Mouse (Mus musculus) megakaryocyte, embryonic 14.5 days (primary cell): ENCODE data around the gene Tnpo2. TPM values are rescaled to one million over a fixed set of nuclear protein-coding genes. Genes with fewer than 3 reads are reported as not detected.

ENCODE experiments used
- H3K27me3 ChIP-seq: replicated peaks from 2 replicates; pipeline ENCODE3; 2012; ENCODE audit warnings: inconsistent platforms
- H3K36me3 ChIP-seq: replicated peaks from 2 replicates; pipeline ENCODE3; 2012; ENCODE audit warnings: low read length, inconsistent platforms, mixed read lengths
- H3K4me1 ChIP-seq: 2 replicates; pipeline ENCODE4 v1.6.1; 2012; ENCODE audit warnings: inconsistent platforms
- H3K4me3 ChIP-seq: replicated peaks from 2 replicates; pipeline ENCODE3; 2012; ENCODE audit warnings: moderate library complexity, mild to moderate bottlenecking, inconsistent platforms
- H3K9me3 ChIP-seq: 2 replicates; pipeline ENCODE4 v1.6.1; 2012; ENCODE audit warnings: inconsistent platforms
- FLI1 ChIP-seq: IDR thresholded peaks from 2 replicates; pipeline ENCODE4 v1.6.1; 2012; ENCODE audit warnings: low read length, inconsistent platforms, mixed read lengths
- GATA1 ChIP-seq: IDR thresholded peaks from 3 replicates; pipeline ENCODE4 v1.6.1; 2012; ENCODE audit warnings: mixed read lengths, low read length, inconsistent platforms, borderline replicate concordance
- polyA plus RNA-seq: library from polyadenylated mRNA; stranded (reverse); fragments of >175 nt; gene quantifications from 2 replicates; pipeline ENCODE4 v1.2.3, GENCODE M21; 2012; ENCODE audit warnings: low replicate concordance; ENCODE audit not compliant: insufficient read depth

Tnpo2 gene
- polyA plus RNA-seq, 1 experiment = 5.1 TPM

DNA sequence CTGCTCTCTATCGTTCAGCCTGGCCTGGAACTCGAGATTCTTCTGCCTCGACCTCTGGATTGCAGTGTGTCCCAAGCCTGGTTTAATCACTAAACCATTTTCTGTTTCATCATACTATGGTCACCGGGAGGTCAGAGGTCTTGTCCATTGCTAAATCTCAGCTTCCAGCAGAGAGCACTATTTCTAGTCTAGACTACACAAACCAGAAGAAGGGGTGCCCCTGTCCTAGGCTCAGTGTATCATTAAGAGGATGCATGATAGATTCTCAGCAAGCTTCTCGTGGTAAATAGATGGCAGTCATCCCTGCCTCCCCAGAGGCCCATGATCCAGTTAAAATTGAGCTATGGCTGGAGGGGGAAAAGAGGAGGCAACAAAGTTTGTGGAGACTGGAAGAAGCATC, 34.3 kb downstream of the Tnpo2 start:
- no peaks in the 10 kb centered on the region for H3K27me3 ChIP-seq
- TF ChIP-seq GATA1 = no peak
- no peak for TF ChIP-seq FLI1
- H3K4me3 ChIP-seq = peak overlapping the region; percentile 99
- peaks cover 66% of the 10 kb centered on the region for H3K36me3 ChIP-seq
- peaks cover 32% of the 10 kb centered on the region for H3K4me1 ChIP-seq
- H3K9me3 ChIP-seq = no peaks in the 10 kb centered on the region

DNA sequence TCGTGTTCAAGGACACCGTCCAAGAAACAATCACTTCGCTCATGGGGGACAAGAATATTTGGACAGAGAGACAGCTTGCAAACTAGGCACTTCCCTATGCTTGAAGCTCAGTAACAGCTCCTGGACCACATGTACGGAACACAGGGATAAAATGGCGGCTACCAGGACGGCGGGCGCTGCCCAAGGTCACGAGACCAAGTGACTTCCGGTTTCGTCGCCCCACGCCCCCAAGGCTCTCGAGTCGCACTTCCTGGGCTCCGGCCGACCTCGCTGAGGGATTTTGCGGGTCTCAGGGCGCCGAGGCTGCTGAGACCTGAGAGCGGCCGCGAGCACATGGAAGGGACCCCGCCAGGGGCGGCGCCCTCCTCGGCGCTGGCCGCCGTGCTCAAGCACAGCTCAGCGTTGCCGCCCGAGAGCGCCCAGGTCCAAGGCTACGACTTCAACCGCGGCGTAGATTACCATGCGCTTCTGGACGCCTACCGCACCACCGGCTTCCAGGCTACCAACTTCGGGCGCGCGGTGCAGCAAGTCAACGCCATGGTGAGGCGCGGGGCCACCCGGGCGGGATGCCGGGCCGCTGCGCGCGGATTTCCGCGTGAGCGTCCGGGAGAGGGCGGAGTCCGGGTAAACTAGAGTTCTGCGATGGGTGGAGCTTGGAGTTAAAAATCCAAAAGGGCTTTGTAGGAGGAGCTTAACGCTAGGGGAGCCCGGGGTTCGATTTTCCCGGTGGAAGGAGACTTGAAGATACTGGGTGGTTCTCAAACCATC, 35.0 kb downstream of the Tnpo2 start, which contains the start of gene Dhps:
Gene Dhps, plus strand, starts transcription at position 244 of the 768 bp plus-strand sequence.
- Histone ChIP-seq H3K4me1 (peaks cover 38% of the 10 kb centered on the region), H3K9me3 (no peaks in the 10 kb centered on the region), H3K4me3 (peak within 1 kb of the TSS; percentile 99), H3K27me3 (no peaks in the 10 kb centered on the region), H3K36me3 (peaks cover 66% of the 10 kb centered on the region)
- TF ChIP-seq FLI1 (peak; percentile 64; the same call in 1 of the 2 replicates), GATA1 (no peak)

DNA sequence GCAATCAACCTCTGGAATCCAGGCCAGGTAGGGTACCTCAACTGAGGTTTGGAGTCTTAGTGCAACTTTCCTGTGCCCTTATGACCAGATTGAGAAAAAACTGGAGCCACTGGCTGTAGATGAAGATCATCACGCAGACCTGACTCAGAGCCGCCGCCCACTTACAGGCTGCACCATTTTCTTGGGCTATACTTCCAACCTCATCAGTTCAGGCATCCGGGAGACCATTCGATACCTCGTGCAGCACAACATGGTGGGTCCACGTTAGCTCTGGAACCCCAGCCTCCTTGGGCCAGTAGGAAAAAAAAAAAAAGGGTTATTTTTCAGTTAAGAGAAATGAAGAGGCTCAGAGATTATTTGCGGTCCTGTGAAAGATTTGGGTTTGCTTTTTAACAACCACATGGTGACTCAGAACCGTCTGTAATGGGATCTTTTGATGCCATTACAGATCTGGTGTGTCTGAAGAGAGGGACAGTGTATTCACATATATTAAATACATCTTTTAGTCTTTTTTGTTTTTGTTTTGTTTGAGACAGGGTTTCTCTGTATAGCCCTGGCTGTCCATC, 35.7 kb downstream of the Tnpo2 start:
- TF ChIP-seq GATA1 (no peak), FLI1 (no peak)
- H3K4me3 ChIP-seq = peak overlapping the region; percentile 99
- H3K4me1 ChIP-seq = peaks cover 38% of the 10 kb centered on the region
- H3K9me3 ChIP-seq = no peaks in the 10 kb centered on the region
- H3K36me3 ChIP-seq = peaks cover 62% of the 10 kb centered on the region
- H3K27me3 ChIP-seq = no peaks in the 10 kb centered on the region

DNA sequence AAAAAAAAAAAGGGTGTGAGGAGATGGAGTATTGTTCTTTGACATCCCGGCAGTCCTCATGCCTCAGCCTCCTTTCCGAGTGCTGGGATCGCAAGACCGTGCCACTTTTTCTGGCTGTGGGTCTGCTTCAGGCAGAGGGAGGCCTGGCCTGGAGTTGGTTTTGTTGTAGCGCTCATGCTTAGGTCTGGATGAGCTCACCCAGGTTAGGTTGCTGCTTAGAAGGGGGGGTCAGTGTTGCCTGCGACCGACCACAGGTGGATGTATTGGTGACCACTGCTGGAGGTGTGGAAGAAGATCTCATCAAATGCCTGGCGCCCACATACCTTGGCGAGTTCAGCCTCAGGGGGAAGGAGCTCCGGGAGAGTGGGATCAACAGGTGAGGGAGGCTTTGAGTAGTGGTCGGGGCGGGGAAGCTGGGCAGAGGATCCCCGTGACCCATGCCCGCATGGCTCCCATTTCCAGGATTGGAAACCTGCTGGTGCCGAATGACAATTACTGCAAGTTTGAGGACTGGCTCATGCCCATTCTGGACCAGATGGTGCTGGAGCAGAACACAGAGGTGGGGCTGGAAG, 36.4 kb downstream of the Tnpo2 start:
- TF ChIP-seq FLI1 = no peak
- TF ChIP-seq GATA1 = no peak
- H3K36me3 ChIP-seq = peaks cover 61% of the 10 kb centered on the region
- H3K27me3 ChIP-seq = no peaks in the 10 kb centered on the region
- no peaks in the 10 kb centered on the region for H3K9me3 ChIP-seq
- peaks cover 39% of the 10 kb centered on the region for H3K4me1 ChIP-seq
- H3K4me3 ChIP-seq = peak overlapping the region; percentile 65

DNA sequence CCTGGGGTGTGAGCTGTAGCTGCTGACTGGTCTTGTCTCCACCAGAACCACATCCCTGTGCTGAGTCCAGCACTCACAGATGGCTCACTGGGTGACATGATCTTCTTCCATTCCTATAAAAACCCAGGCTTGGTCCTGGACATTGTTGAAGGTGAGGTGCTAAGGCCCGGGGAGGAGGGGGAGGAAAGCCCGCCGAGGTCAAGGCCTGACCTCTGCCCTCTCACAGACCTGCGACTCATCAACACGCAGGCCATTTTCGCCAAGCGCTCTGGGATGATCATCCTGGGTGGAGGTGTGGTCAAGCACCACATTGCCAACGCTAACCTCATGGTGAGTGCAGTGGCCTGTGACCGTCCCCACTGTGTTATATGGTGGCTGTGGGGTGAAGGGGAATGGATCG, 37.5 kb downstream of the Tnpo2 start:
- no peak for TF ChIP-seq FLI1
- TF ChIP-seq GATA1 = no peak
- Histone ChIP-seq H3K36me3 (peaks cover 63% of the 10 kb centered on the region), H3K4me1 (peaks cover 49% of the 10 kb centered on the region), H3K4me3 (peak overlapping the region; percentile 55), H3K9me3 (no peaks in the 10 kb centered on the region), H3K27me3 (no peaks in the 10 kb centered on the region)

DNA sequence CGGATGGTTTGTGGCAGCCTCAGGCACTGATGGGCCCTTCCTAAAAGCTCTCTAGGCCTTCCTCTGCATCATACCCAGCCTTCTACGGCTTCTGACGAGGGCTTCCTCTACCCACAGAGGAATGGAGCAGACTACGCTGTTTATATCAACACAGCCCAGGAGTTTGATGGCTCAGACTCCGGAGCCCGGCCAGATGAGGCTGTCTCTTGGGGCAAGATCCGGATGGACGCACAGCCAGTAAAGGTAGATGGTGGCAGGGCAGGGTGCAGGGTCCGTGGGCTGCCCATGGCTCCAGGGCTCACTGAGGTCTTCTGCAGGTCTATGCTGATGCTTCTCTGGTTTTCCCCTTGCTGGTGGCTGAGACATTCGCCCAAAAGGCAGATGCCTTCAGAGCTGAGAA, 37.9 kb downstream of the Tnpo2 start:
- no peaks in the 10 kb centered on the region for H3K9me3 ChIP-seq
- peaks cover 54% of the 10 kb centered on the region for H3K4me1 ChIP-seq
- peaks cover 66% of the 10 kb centered on the region for H3K36me3 ChIP-seq
- TF ChIP-seq FLI1 = no peak
- no peak for TF ChIP-seq GATA1
- H3K4me3 ChIP-seq = no peak overlapping the region
- no peaks in the 10 kb centered on the region for H3K27me3 ChIP-seq

DNA sequence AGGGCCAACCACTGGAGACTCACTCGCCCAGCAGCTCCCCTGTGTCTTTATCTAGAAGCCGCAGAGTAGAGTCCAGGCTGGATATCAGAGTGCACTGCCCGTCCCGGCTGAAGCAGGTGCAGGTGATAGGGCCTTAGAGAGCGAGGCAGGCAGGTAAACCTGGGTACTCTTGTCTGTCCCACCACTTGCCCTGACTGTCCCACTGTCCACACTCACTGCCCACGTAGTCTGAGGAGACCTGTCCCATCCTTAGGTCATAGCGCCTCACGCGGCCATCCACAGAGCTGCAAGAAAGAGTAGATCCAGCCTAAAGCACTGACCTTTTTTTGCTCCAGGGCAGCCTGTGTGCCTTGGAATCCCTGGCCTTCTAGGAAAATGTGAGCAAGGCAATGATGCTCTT, 39.3 kb downstream of the Tnpo2 start:
- Histone ChIP-seq H3K4me1 (peaks cover 56% of the 10 kb centered on the region), H3K9me3 (no peaks in the 10 kb centered on the region), H3K4me3 (no peak overlapping the region), H3K36me3 (peaks cover 62% of the 10 kb centered on the region), H3K27me3 (no peaks in the 10 kb centered on the region)
- TF ChIP-seq GATA1 = no peak
- no peak for TF ChIP-seq FLI1

DNA sequence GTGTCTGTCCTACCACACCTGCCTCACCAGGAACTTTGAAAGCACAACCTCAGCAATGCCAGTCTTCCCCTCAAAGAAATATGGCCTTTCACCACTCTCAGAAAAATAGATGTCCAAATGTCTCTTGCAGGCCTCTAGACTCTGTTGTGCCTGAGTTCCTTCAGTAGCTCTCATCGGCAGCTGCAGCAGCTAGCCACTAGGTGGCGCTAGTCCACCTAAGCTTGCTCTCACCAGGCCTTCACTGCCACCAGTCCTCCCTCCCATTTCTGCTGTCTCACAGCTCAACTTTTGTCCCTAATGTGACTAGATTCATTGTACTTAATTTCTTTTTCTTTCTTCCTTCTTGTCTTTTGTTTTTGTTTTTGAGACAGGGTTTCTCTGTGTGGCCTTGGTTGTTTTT, 40.3 kb downstream of the Tnpo2 start:
- Histone ChIP-seq H3K36me3 (peaks cover 62% of the 10 kb centered on the region), H3K9me3 (no peaks in the 10 kb centered on the region), H3K27me3 (no peaks in the 10 kb centered on the region), H3K4me3 (no peak overlapping the region), H3K4me1 (peaks cover 63% of the 10 kb centered on the region)
- TF ChIP-seq FLI1 (no peak), GATA1 (no peak)

DNA sequence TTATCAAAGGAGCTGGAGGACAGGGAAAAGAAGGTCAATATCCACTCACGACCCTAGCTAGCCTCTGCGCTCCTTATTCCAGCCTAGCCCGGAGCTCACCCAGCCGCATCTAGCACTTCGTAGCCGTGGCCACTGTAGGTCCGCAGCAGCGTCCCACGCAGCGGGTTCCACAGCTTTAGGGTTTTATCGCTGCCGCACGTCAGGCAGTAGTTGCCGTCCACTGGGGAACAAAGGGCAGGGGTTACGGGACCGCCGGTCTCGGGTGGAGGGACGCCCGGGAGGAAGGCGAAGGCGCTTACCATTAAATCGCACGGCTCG, 43.5 kb downstream of the Tnpo2 start:
- Histone ChIP-seq H3K27me3 (no peaks in the 10 kb centered on the region), H3K36me3 (peaks cover 42% of the 10 kb centered on the region), H3K4me3 (peak overlapping the region; percentile 99), H3K4me1 (peaks cover 72% of the 10 kb centered on the region), H3K9me3 (no peaks in the 10 kb centered on the region)
- TF ChIP-seq GATA1 = no peak
- TF ChIP-seq FLI1 = no peak

DNA sequence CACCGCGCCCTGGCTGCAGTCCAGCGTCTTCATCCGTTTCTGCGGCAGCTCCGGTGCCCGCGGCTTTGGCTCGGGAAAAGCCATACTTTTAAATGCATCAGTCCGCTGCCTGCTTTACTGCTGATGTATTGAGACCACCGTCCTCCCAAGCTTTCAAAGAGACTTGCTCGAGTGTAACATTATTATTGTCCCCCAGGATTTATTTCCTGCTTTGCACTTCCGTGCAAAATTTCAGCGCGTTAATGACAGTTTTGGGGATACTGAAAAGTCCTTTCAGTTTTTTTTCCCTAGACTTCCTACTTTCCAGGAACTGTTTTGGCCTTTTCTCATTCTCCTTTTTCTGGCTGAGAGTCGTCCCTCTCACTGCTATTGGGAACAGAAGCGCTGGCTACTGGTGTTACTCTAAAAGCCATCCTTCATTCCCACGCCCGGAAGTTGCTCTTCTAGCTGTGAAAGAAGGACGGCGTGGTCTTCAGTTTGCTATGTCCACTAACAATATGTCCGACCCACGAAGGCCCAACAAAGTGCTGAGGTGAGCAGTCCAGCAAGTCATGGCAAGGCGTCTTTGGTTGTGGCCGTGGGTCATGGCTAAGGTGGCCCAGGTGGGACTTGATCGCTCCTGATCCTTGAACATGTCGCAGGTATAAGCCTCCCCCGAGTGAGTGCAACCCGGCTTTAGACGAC, 44.0 kb downstream of the Tnpo2 start, which contains the start of gene Wdr83os:
Gene Wdr83os, plus strand, starts transcription at position 209 of the 684 bp plus-strand sequence.
- no peaks in the 10 kb centered on the region for H3K27me3 ChIP-seq
- H3K36me3 ChIP-seq = peaks cover 42% of the 10 kb centered on the region
- peak within 1 kb of the TSS; percentile 99 for H3K4me3 ChIP-seq
- no peaks in the 10 kb centered on the region for H3K9me3 ChIP-seq
- H3K4me1 ChIP-seq = peaks cover 77% of the 10 kb centered on the region
- TF ChIP-seq FLI1 = no peak
- no peak for TF ChIP-seq GATA1
